Mouse (Mus musculus) layer of hippocampus, postnatal 10 days (tissue): ENCODE data around the gene Ankrd52. TPM values are rescaled to one million over a fixed set of nuclear protein-coding genes. Genes with fewer than 3 reads are reported as not detected.

ENCODE experiments used
- DNase-seq, 2 experiments: peaks; one replicate each; pipeline ENCODE4 v3.0.0; 2021; ENCODE audit warnings: low spot score in 2 of 2
- total RNA-seq, 2 experiments: library from RNA; stranded (reverse); gene quantifications; 2 replicates each; pipeline ENCODE4 v1.2.3; 2021

The Ankrd52 gene
- total RNA-seq, 2 experiments from 2014 or later, result 79.0 to 80.3 TPM

- no peak for DNase-seq
Observed at GRCm38 (mm10) chr10:128369218-128369543, 7.7 kb upstream of the Ankrd52 start.

GRCm38 (mm10) chr10:128369599-128369998, 7.3 kb upstream of the Ankrd52 start:
- no peak for DNase-seq

GRCm38 (mm10) chr10:128370021-128370420, 6.9 kb upstream of the Ankrd52 start:
- DNase-seq, result no peak

GRCm38 (mm10) chr10:128370601-128371000, 6.3 kb upstream of the Ankrd52 start:
- DNase-seq, result no peak

GRCm38 (mm10) chr10:128372142-128372541, 4.8 kb upstream of the Ankrd52 start:
- no peak for DNase-seq

GRCm38 (mm10) chr10:128372989-128373748, 3.7 kb upstream of the Ankrd52 start:
- DNase-seq, result no peak

GRCm38 (mm10) chr10:128374393-128374792, 2.5 kb upstream of the Ankrd52 start:
- DNase-seq, result no peak

GRCm38 (mm10) chr10:128376099-128376454, 838 bp upstream of the Ankrd52 start:
- DNase-seq, result no peak

- DNase-seq, result peak; percentile 62 to 69
Observed at GRCm38 (mm10) chr10:128377222-128377939, 466 bp downstream of the Ankrd52 start.

- DNase-seq, result no peak
Observed at GRCm38 (mm10) chr10:128377940-128378448, 1.1 kb downstream of the Ankrd52 start.

- no peak for DNase-seq
Observed at GRCm38 (mm10) chr10:128378462-128378861, 1.5 kb downstream of the Ankrd52 start.

- DNase-seq, result no peak
Observed at GRCm38 (mm10) chr10:128379260-128379659, 2.3 kb downstream of the Ankrd52 start.

- DNase-seq, result no peak
Observed at GRCm38 (mm10) chr10:128380565-128380964, 3.6 kb downstream of the Ankrd52 start.

- DNase-seq, result no peak
Observed at GRCm38 (mm10) chr10:128382482-128382881, 5.6 kb downstream of the Ankrd52 start.

- no peak for DNase-seq
Observed at GRCm38 (mm10) chr10:128385902-128386301, 9.0 kb downstream of the Ankrd52 start.

GRCm38 (mm10) chr10:128388941-128389340, 12.0 kb downstream of the Ankrd52 start:
- DNase-seq, result no peak

- no peak for DNase-seq
Observed at GRCm38 (mm10) chr10:128389570-128389969, 12.7 kb downstream of the Ankrd52 start.

GRCm38 (mm10) chr10:128390366-128390765, 13.5 kb downstream of the Ankrd52 start:
- no peak for DNase-seq

- no peak for DNase-seq
Observed at GRCm38 (mm10) chr10:128391850-128392249, 14.9 kb downstream of the Ankrd52 start.

- DNase-seq, result no peak
Observed at GRCm38 (mm10) chr10:128396017-128396673, 19.2 kb downstream of the Ankrd52 start.

GRCm38 (mm10) chr10:128396716-128397264, 19.9 kb downstream of the Ankrd52 start:
- DNase-seq, result no peak

GRCm38 (mm10) chr10:128397466-128397865, 20.6 kb downstream of the Ankrd52 start:
- no peak for DNase-seq
